Mouse (Mus musculus) liver, embryonic 14.5 days (tissue): Measurements from ENCODE around the gene Coro7.

Experiments
- CTCF ChIP-seq: IDR thresholded peaks from 2 replicates; pipeline ENCODE4 v1.5.1; 2016; ENCODE audit warnings: antibody characterized with exemption, low read depth, control low read depth
- EP300 ChIP-seq: IDR thresholded peaks from 2 replicates; pipeline ENCODE4 v1.6.1; 2016; ENCODE audit warnings: antibody characterized with exemption, low read depth

GRCm38 (mm10) chr16:4611676-4612075, 67.9 kb downstream of the Coro7 start:
- TF ChIP-seq CTCF = peak; percentile 30; the same call in 1 of the 2 replicates
- no peak for TF ChIP-seq EP300
